Mouse (Mus musculus): ENCODE results near the gene Fam174b.

Fam174b gene

DNA sequence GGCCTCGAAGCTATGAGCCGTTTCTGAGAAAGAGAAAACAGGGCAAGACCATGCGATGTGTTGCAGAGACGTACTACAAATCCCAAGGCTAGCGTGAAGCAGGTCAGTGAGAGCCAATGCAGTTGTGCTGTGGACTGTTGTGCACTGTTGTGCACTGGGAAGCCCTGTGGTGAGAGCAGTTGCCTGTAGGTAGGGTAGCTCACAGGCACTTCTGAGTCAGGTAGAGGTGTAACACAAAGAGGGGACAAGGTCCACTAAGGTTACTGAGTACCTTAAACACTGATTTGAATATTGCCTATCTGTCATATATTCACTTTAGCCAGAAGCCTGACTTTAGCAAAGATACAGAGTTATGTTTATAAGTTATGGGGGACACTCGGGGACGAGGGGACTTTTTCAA is 74.4 kb downstream of the Fam174b start:
- no peak for DNase-seq (ENCODE audit: low read depth)

- no peak for DNase-seq (ENCODE audit: low read depth)
These were observed 76.3 kb downstream of the Fam174b start for GRCm38 (mm10) chr7:73816255-73816996.

GRCm38 (mm10) chr7:73819366-73819765 is 79.3 kb downstream of the Fam174b start:
- DNase-seq (ENCODE audit: low read depth) = no peak

All from naive thymus-derived CD4-positive, alpha-beta T cell, adult 2 months (primary cell).